Mouse (Mus musculus) hindbrain, embryonic 12.5 days (tissue): ENCODE measurements around the gene Plscr3. TPM values are rescaled to one million over a fixed set of nuclear protein-coding genes. Genes with fewer than 3 reads are reported as not detected.

Experiments used
- microRNA-seq: library from miRNA; unstranded; fragments of <30 nt; microRNA quantifications from one replicate; pipeline ENCODE4, GENCODE M21; 2017
- polyA plus RNA-seq: library from polyadenylated mRNA; unstranded; fragments of >200 nt; fragmentation: Nextera tagmentation; extraction: Ambion mirVana; gene quantifications from 2 replicates; pipeline ENCODE4 v1.2.1, GENCODE M21; 2016

Plscr3 gene
- polyA plus RNA-seq, 1 experiment from 2014 or later: 74.9 TPM

Small RNA genes within 50 kb of the gene (microRNA-seq; reads per million reads assigned to microRNA genes)
- gene Mir6924: not detected

Other genes starting within 250 kb of the Plscr3 start
- gene Atp1b2, start 240.4 kb upstream of the Plscr3 start, polyA plus RNA-seq: 12.1 and 18.5 TPM in 2 replicates
- gene Shbg, start 228.5 kb upstream of the Plscr3 start, polyA plus RNA-seq: not detected in 2 replicates
- 24.4 and 26.6 TPM in 2 replicates for gene Sat2, start 224.4 kb upstream of the Plscr3 start, polyA plus RNA-seq
- 62.7 and 62.8 TPM in 2 replicates for gene Fxr2, start 213.4 kb upstream of the Plscr3 start, polyA plus RNA-seq
- 0.26 TPM in 1 of 2 replicates, not detected in the other for gene Sox15, start 191.1 kb upstream of the Plscr3 start, polyA plus RNA-seq
- 68.0 and 69.1 TPM in 2 replicates for gene Mpdu1, start 183.7 kb upstream of the Plscr3 start, polyA plus RNA-seq
- gene Cd68, start 180.2 kb upstream of the Plscr3 start, polyA plus RNA-seq: 6.9 and 8.2 TPM in 2 replicates
- gene Eif4a1, start 174.0 kb upstream of the Plscr3 start, polyA plus RNA-seq: 555 and 589 TPM in 2 replicates
- gene Senp3, start 164.3 kb upstream of the Plscr3 start, polyA plus RNA-seq: 105 and 106 TPM in 2 replicates
- 0.42 and 0.49 TPM in 2 replicates for gene Tnfsf13, start 160.6 kb upstream of the Plscr3 start, polyA plus RNA-seq
- gene Tnfsf12, start 150.5 kb upstream of the Plscr3 start, polyA plus RNA-seq: 3.1 and 3.4 TPM in 2 replicates
- gene Tnfsfm13, start 150.3 kb upstream of the Plscr3 start, polyA plus RNA-seq: 0.80 and 1.9 TPM in 2 replicates
- 32.2 and 39.0 TPM in 2 replicates for gene Polr2a, start 87.7 kb upstream of the Plscr3 start, polyA plus RNA-seq
- 0.40 and 0.61 TPM in 2 replicates for gene Slc35g3, start 84.4 kb upstream of the Plscr3 start, polyA plus RNA-seq
- 2.3 and 2.4 TPM in 2 replicates for gene Zbtb4, start 80.5 kb upstream of the Plscr3 start, polyA plus RNA-seq
- 3.0 and 5.9 TPM in 2 replicates for gene Chrnb1, start 50.4 kb upstream of the Plscr3 start, polyA plus RNA-seq
- gene Fgf11, start 44.5 kb upstream of the Plscr3 start, polyA plus RNA-seq: 3.7 and 4.2 TPM in 2 replicates
- 1.6 and 2.4 TPM in 2 replicates for gene Tmem102, start 40.8 kb upstream of the Plscr3 start, polyA plus RNA-seq
- not detected in 2 replicates for gene Gm39566, start 31.1 kb upstream of the Plscr3 start, polyA plus RNA-seq
- 0.14 TPM in 1 of 2 replicates, not detected in the other for gene Spem2, start 27.9 kb upstream of the Plscr3 start, polyA plus RNA-seq
- gene Spem1, start 24.2 kb upstream of the Plscr3 start, polyA plus RNA-seq: 0.21 and 0.46 TPM in 2 replicates
- gene Nlgn2, start 8.6 kb upstream of the Plscr3 start, polyA plus RNA-seq: 14.7 and 14.9 TPM in 2 replicates
- 268 and 314 TPM in 2 replicates for gene Tmem256, start 7.9 kb upstream of the Plscr3 start, polyA plus RNA-seq
- 0.57 and 1.4 TPM in 2 replicates for gene Tnk1, start 12.4 kb downstream of the Plscr3 start, polyA plus RNA-seq
- gene Tmem95, start 31.6 kb downstream of the Plscr3 start, polyA plus RNA-seq: not detected in 2 replicates
- gene Kctd11, start 35.0 kb downstream of the Plscr3 start, polyA plus RNA-seq: 2.9 and 3.2 TPM in 2 replicates
- 0.86 and 0.92 TPM in 2 replicates for gene Acap1, start 49.2 kb downstream of the Plscr3 start, polyA plus RNA-seq
- gene 2810408A11Rik, start 54.6 kb downstream of the Plscr3 start, polyA plus RNA-seq: 17.8 TPM in 2 replicates
- gene Neurl4, start 54.7 kb downstream of the Plscr3 start, polyA plus RNA-seq: 15.0 and 15.2 TPM in 2 replicates
- gene Gps2, start 67.5 kb downstream of the Plscr3 start, polyA plus RNA-seq: 84.7 and 90.1 TPM in 2 replicates
- 1,354 and 1,360 TPM in 2 replicates for gene Eif5a, start 75.6 kb downstream of the Plscr3 start, polyA plus RNA-seq
- 5.5 and 9.0 TPM in 2 replicates for gene Ybx2, start 89.4 kb downstream of the Plscr3 start, polyA plus RNA-seq
- 9.6 and 12.9 TPM in 2 replicates for gene Slc2a4, start 101.8 kb downstream of the Plscr3 start, polyA plus RNA-seq
- 9.5 and 21.8 TPM in 2 replicates for gene Cldn7, start 118.4 kb downstream of the Plscr3 start, polyA plus RNA-seq
- 22.4 and 26.1 TPM in 2 replicates for gene Ctdnep1, start 134.8 kb downstream of the Plscr3 start, polyA plus RNA-seq
- gene Elp5, start 136.1 kb downstream of the Plscr3 start, polyA plus RNA-seq: 123 and 127 TPM in 2 replicates
- gene Gabarap, start 144.8 kb downstream of the Plscr3 start, polyA plus RNA-seq: 598 and 607 TPM in 2 replicates
- 87.8 and 96.2 TPM in 2 replicates for gene Phf23, start 149.4 kb downstream of the Plscr3 start, polyA plus RNA-seq
- 45.9 and 46.4 TPM in 2 replicates for gene Dvl2, start 154.2 kb downstream of the Plscr3 start, polyA plus RNA-seq
- gene Acadvl, start 169.0 kb downstream of the Plscr3 start, polyA plus RNA-seq: 59.8 and 61.9 TPM in 2 replicates
- 23.0 and 28.5 TPM in 2 replicates for gene Dlg4, start 170.6 kb downstream of the Plscr3 start, polyA plus RNA-seq
- gene Asgr1, start 207.7 kb downstream of the Plscr3 start, polyA plus RNA-seq: 0.56 and 0.89 TPM in 2 replicates
- gene Asgr2, start 246.3 kb downstream of the Plscr3 start, polyA plus RNA-seq: not detected in 2 replicates